Mouse (Mus musculus): Measurements from ENCODE around the gene Arhgef2. TPM values are rescaled to one million over a fixed set of nuclear protein-coding genes. Genes with fewer than 3 reads are reported as not detected.

Gene Arhgef2
- total RNA-seq, 2 experiments from 2014 or later: 42.6 to 51.8 TPM

Other genes starting within 250 kb of the Arhgef2 start
- under 1 TPM; 0.39 to 0.42 TPM for gene Paqr6, start 241.4 kb upstream of the Arhgef2 start, total RNA-seq (2021)
- gene Bglap3, start 233.2 kb upstream of the Arhgef2 start, total RNA-seq (2021): not detected
- not detected for gene Bglap2, start 227.3 kb upstream of the Arhgef2 start, total RNA-seq (2021)
- gene Bglap, start 221.5 kb upstream of the Arhgef2 start, total RNA-seq (2021): not detected
- gene Pmf1, start 195.6 kb upstream of the Arhgef2 start, total RNA-seq (2021): 10 to 100 TPM; 19.1 to 20.5 TPM
- 10 to 100 TPM; 11.2 to 13.2 TPM for gene Slc25a44, start 180.8 kb upstream of the Arhgef2 start, total RNA-seq (2021)
- 1 to 10 TPM; 1.9 to 3.7 TPM for gene Sema4a, start 144.8 kb upstream of the Arhgef2 start, total RNA-seq (2021)
- 100 to 1,000 TPM; 121 to 132 TPM for gene Lmna, start 96.0 kb upstream of the Arhgef2 start, total RNA-seq (2021)
- under 1 TPM; 0.39 to 0.61 TPM for gene Mex3a, start 73.6 kb upstream of the Arhgef2 start, total RNA-seq (2021)
- gene Rab25, start 57.7 kb upstream of the Arhgef2 start, total RNA-seq (2021): not detected
- gene Lamtor2, start 52.9 kb upstream of the Arhgef2 start, total RNA-seq (2021): 10 to 100 TPM; 84.2 to 92.5 TPM
- gene Ubqln4, start 52.2 kb upstream of the Arhgef2 start, total RNA-seq (2021): 10 to 100 TPM; 67.4 to 71.2 TPM
- 10 to 100 TPM; 80.7 to 93.3 TPM for gene Ssr2, start 30.1 kb upstream of the Arhgef2 start, total RNA-seq (2021)
- gene Rxfp4, start 47.2 kb downstream of the Arhgef2 start, total RNA-seq (2021): not detected
- 10 to 100 TPM; 27.1 to 28.8 TPM for gene Khdc4, start 79.8 kb downstream of the Arhgef2 start, total RNA-seq (2021)
- 10 to 100 TPM; 71.7 to 76.2 TPM for gene Rit1, start 110.9 kb downstream of the Arhgef2 start, total RNA-seq (2021)
- 1 to 10 TPM; 3.8 to 7.3 TPM for gene Syt11, start 169.2 kb downstream of the Arhgef2 start, total RNA-seq (2021)
- gene Gon4l, start 229.3 kb downstream of the Arhgef2 start, total RNA-seq (2021): 10 to 100 TPM; 21.5 to 23.9 TPM

Measured in heart, postnatal 25 days (tissue).